Mouse (Mus musculus) G1E (cell line): ENCODE measurements at regions not wholly inside any gene's neighbourhood (a gene's known extent, or its start where the extent isn't known, plus 50 kb on each side); places are given as distances from the start of the nearest gene placed in this dataset.

ENCODE experiments used
- CTCF ChIP-seq: IDR thresholded peaks from 2 replicates; pipeline ENCODE4 v1.5.1; 2012; ENCODE audit warnings: low read depth, low read length, inconsistent platforms, mixed read lengths
- GATA1 ChIP-seq: IDR thresholded peaks from 2 replicates; pipeline ENCODE4 v1.6.1; 2012; ENCODE audit warnings: borderline replicate concordance, low read length, inconsistent platforms, mixed read lengths
- GATA2 ChIP-seq: IDR thresholded peaks from 2 replicates; pipeline ENCODE4 v1.6.1; 2012; ENCODE audit warnings: low read depth, low read length, inconsistent platforms, borderline replicate concordance
- POLR2AphosphoS5 ChIP-seq: IDR thresholded peaks from 2 replicates; pipeline ENCODE4 v1.6.1; 2012; ENCODE audit warnings: low read depth, low read length, inconsistent platforms; ENCODE audit not compliant: insufficient replicate concordance
- TAL1 ChIP-seq: conservative IDR thresholded peaks from 2 replicates; pipeline ENCODE4 v1.6.1; 2012; ENCODE audit warnings: low read depth, low read length, inconsistent platforms, mixed read lengths

DNA sequence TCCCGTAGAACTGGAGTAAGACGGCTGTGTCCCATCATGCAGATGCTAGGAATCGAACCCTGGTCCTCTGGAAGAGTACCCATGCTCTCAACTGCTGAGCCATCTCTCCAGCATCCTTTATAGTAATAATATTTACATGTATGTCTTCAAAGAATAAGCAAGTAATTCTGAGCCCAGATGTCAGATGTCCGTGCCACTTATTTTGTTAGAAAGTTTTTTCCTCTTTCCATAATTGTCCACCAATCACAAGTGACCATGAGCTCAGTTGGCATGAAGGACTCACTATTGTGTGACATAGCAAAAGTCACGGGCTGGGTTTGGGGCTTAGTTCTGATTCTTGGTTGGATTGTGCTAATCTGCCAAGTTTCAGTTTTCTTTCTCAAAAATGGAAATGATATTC, 78.1 kb upstream of the Intu start:
- TF ChIP-seq CTCF (no peak), GATA1 (no peak), TAL1 (no peak), POLR2AphosphoS5 (no peak), GATA2 (no peak)
